Mouse (Mus musculus) Patski (cell line): ENCODE data around the gene Krtap29-1. TPM values are rescaled to one million over a fixed set of nuclear protein-coding genes. Genes with fewer than 3 reads are reported as not detected.

ENCODE experiments used
- ATAC-seq: fragments of 100-300 bp; one replicate; pipeline ENCODE4 v1.8.0; 2021
- CTCF ChIA-PET: fragments of 350-600 bp; sonication (Branson Sonifier 250); formaldehyde crosslinking; loops from one replicate; lab custom pipeline; 2022; ENCODE audit warnings: inconsistent platforms; lab: Charles Lee
- POLR2A ChIA-PET: fragments of 350-600 bp; sonication (Branson Sonifier 250); formaldehyde crosslinking; loops from one replicate; lab custom pipeline; 2022; ENCODE audit warnings: antibody characterized with exemption, inconsistent platforms; lab: Charles Lee
- DNase-seq: peaks from one replicate; pipeline ENCODE4 v3.0.0-alpha.2; 2011; ENCODE audit warnings: low read depth, low spot score
- H3K27me3 ChIP-seq: fragments of 371-371 bp; one replicate; pipeline ENCODE4 v1.5.1; 2021
- CTCF ChIP-seq: fragments of 100-300 bp; IDR thresholded peaks from one replicate; pipeline ENCODE4 v1.5.1; 2021
- in situ Hi-C: fragments of 300-500 bp; cut with MboI; formaldehyde crosslinking; loops from 3 replicates; pipeline ENCODE4 v1.11.1; 2018; ENCODE audit warnings: low pct_unique_long_range_greater_than_20kb, mixed read lengths
- polyA plus RNA-seq: library from polyadenylated mRNA; unstranded; gene quantifications from one replicate; pipeline ENCODE4 v1.2.3, GENCODE M21; 2021

Krtap29-1 gene
- not detected for polyA plus RNA-seq

GRCm38 (mm10) chr11:99978953-99979352 is at the start of gene Krtap29-1:
TSS of gene Krtap29-1 (minus strand) at chr11:99979053.
- DNase-seq = no peak
- POLR2A ChIA-PET = interaction anchor here (0.6 kb wide), 1 partner anchor 12 kb away, joined by 3 read pairs; no protein-coding TSS in a partner anchor
- H3K27me3 ChIP-seq = peaks cover 9% of the 10 kb centered on the region
- CTCF ChIA-PET = no interaction called here
- no peak for ATAC-seq
- in situ Hi-C loops = no loop called here
- no peak for TF ChIP-seq CTCF

- H3K27me3 ChIP-seq = no peaks in the 10 kb centered on the region
- DNase-seq (no peak), ATAC-seq (no peak)
- no peak for TF ChIP-seq CTCF
- CTCF ChIA-PET = interaction anchor here (1.2 kb wide), 1 partner anchor 273 kb away, joined by 3 read pairs; no protein-coding TSS in a partner anchor
- POLR2A ChIA-PET = no interaction called here
- in situ Hi-C loops = no loop called here
Observed at GRCm38 (mm10) chr11:100021438-100021837, 42.6 kb upstream of the Krtap29-1 start.

- no peak for ATAC-seq
- in situ Hi-C loops = no loop called here
- ChIA-PET POLR2A (no interaction called here), CTCF (no interaction called here)
- TF ChIP-seq CTCF = no peak
- DNase-seq = no peak
- H3K27me3 ChIP-seq = no peaks in the 10 kb centered on the region
Observed at GRCm38 (mm10) chr11:100019466-100019865, 40.6 kb upstream of the Krtap29-1 start.

GRCm38 (mm10) chr11:100016112-100016511 is 37.3 kb upstream of the Krtap29-1 start, which contains the start of gene Krt33a:
TSS of gene Krt33a (minus strand) at chr11:100016212.
- ChIA-PET CTCF (no interaction called here), POLR2A (no interaction called here)
- ATAC-seq = no peak
- in situ Hi-C loops = no loop called here
- no peak for DNase-seq
- no peak for TF ChIP-seq CTCF
- H3K27me3 ChIP-seq = no peaks in the 10 kb centered on the region

GRCm38 (mm10) chr11:100013691-100014171 is 34.9 kb upstream of the Krtap29-1 start:
- in situ Hi-C loops = no loop called here
- no peak for TF ChIP-seq CTCF
- ATAC-seq = no peak
- no peak for DNase-seq
- CTCF ChIA-PET = interaction anchor here (1.0 kb wide), 1 partner anchor 8 kb away, joined by 3 read pairs; no protein-coding TSS in a partner anchor
- POLR2A ChIA-PET = no interaction called here
- peaks cover 3% of the 10 kb centered on the region for H3K27me3 ChIP-seq

GRCm38 (mm10) chr11:100010682-100011081 is 31.8 kb upstream of the Krtap29-1 start:
- CTCF ChIA-PET = no interaction called here
- H3K27me3 ChIP-seq = peaks cover 3% of the 10 kb centered on the region
- no peak for TF ChIP-seq CTCF
- POLR2A ChIA-PET = no interaction called here
- ATAC-seq (no peak), DNase-seq (no peak)
- in situ Hi-C loops = no loop called here

GRCm38 (mm10) chr11:100008336-100008735 is 29.5 kb upstream of the Krtap29-1 start:
- ATAC-seq (no peak), DNase-seq (no peak)
- ChIA-PET CTCF (no interaction called here), POLR2A (no interaction called here)
- in situ Hi-C loops = loop anchor here (5.0 to 10.0 kb wide), 4 partner anchors 289 to 634 kb away; partner anchors contain the start of gene Krt28
- no peak for TF ChIP-seq CTCF
- H3K27me3 ChIP-seq = peaks cover 3% of the 10 kb centered on the region

GRCm38 (mm10) chr11:100006624-100007023 is 27.8 kb upstream of the Krtap29-1 start:
- ChIA-PET POLR2A (no interaction called here), CTCF (interaction anchor here (1.4 to 2.0 kb wide), 3 partner anchors 17 to 288 kb away, joined by 5 read pairs; no protein-coding TSS in a partner anchor)
- H3K27me3 ChIP-seq = peaks cover 3% of the 10 kb centered on the region
- ATAC-seq = no peak
- DNase-seq = no peak
- peak; percentile 66 for TF ChIP-seq CTCF
- in situ Hi-C loops = loop anchor here (5.0 to 10.0 kb wide), 4 partner anchors 291 to 632 kb away; partner anchors contain the start of gene Krt28

- DNase-seq (no peak), ATAC-seq (no peak)
- TF ChIP-seq CTCF = no peak
- in situ Hi-C loops = loop anchor here (5.0 to 10.0 kb wide), 4 partner anchors 291 to 631 kb away; partner anchors contain the start of gene Krt28
- H3K27me3 ChIP-seq = peaks cover 3% of the 10 kb centered on the region
- ChIA-PET POLR2A (no interaction called here), CTCF (interaction anchor here (1.1 to 2.0 kb wide), 8 partner anchors 8 to 617 kb away, joined by 3 to 5 read pairs (median 3); partner anchors contain the start of gene Krt10)
Observed at GRCm38 (mm10) chr11:100005905-100006304, 27.1 kb upstream of the Krtap29-1 start.

- ChIA-PET CTCF (interaction anchor here (1.1 to 1.5 kb wide), 3 partner anchors 9 to 616 kb away, joined by 3 read pairs; partner anchors contain the start of gene Krt10), POLR2A (no interaction called here)
- DNase-seq (no peak), ATAC-seq (no peak)
- in situ Hi-C loops = loop anchor here (5.0 to 10.0 kb wide), 4 partner anchors 292 to 630 kb away; partner anchors contain the start of gene Krt28
- peak; percentile 91 for TF ChIP-seq CTCF
- peaks cover 3% of the 10 kb centered on the region for H3K27me3 ChIP-seq
Observed at GRCm38 (mm10) chr11:100004846-100005245, 26.0 kb upstream of the Krtap29-1 start.

GRCm38 (mm10) chr11:99999091-99999490 is 20.2 kb upstream of the Krtap29-1 start:
- ChIA-PET CTCF (no interaction called here), POLR2A (no interaction called here)
- in situ Hi-C loops = no loop called here
- no peaks in the 10 kb centered on the region for H3K27me3 ChIP-seq
- ATAC-seq (no peak), DNase-seq (no peak)
- TF ChIP-seq CTCF = no peak
